Mouse (Mus musculus) frontal cortex, postnatal 10 days (tissue): ENCODE measurements around the gene Ncoa1.
"Not testable (repeated sequence)": the region's sequence is repeated elsewhere in the genome, so short reads cannot be mapped to it uniquely, and the experiment has no call there.

Experiments used
- DNase-seq, 2 experiments: peaks; one replicate each; pipeline ENCODE4 v3.0.0; 2022; ENCODE audit warnings: low spot score in 2 of 2, mixed read lengths in 1 of 2

Ncoa1 gene

GRCm38 (mm10) chr12:4476291-4476831 lies 621 bp downstream of the Ncoa1 start:
- peak; percentile 38 to 58 for DNase-seq

GRCm38 (mm10) chr12:4475251-4475993 lies 1.6 kb downstream of the Ncoa1 start:
- DNase-seq, result no peak

- no peak for DNase-seq
These were observed 7.9 kb downstream of the Ncoa1 start for GRCm38 (mm10) chr12:4469115-4469514.

- no peak for DNase-seq
These were observed 13.3 kb downstream of the Ncoa1 start for GRCm38 (mm10) chr12:4463701-4464100.

- no peak for DNase-seq
These were observed 14.6 kb downstream of the Ncoa1 start for GRCm38 (mm10) chr12:4462420-4462819.

GRCm38 (mm10) chr12:4460990-4461389 lies 16.0 kb downstream of the Ncoa1 start:
- no peak for DNase-seq

GRCm38 (mm10) chr12:4454956-4455565 lies 21.9 kb downstream of the Ncoa1 start:
- DNase-seq, result no peak

GRCm38 (mm10) chr12:4454248-4454647 lies 22.7 kb downstream of the Ncoa1 start:
- no peak for DNase-seq

GRCm38 (mm10) chr12:4452233-4452632 lies 24.7 kb downstream of the Ncoa1 start:
- no peak for DNase-seq

GRCm38 (mm10) chr12:4450485-4450884 lies 26.5 kb downstream of the Ncoa1 start:
- DNase-seq, result not testable (repeated sequence)

GRCm38 (mm10) chr12:4448076-4448589 lies 28.8 kb downstream of the Ncoa1 start:
- no peak for DNase-seq

- no peak for DNase-seq
These were observed 32.0 kb downstream of the Ncoa1 start for GRCm38 (mm10) chr12:4444946-4445345.

GRCm38 (mm10) chr12:4441451-4441850 lies 35.5 kb downstream of the Ncoa1 start:
- DNase-seq, result no peak

- no peak for DNase-seq
These were observed 40.8 kb downstream of the Ncoa1 start for GRCm38 (mm10) chr12:4436198-4436597.

GRCm38 (mm10) chr12:4433549-4433948 lies 43.4 kb downstream of the Ncoa1 start:
- no peak for DNase-seq

- DNase-seq, result no peak
These were observed 45.0 kb downstream of the Ncoa1 start for GRCm38 (mm10) chr12:4431978-4432377.

- DNase-seq, result no peak
These were observed 46.7 kb downstream of the Ncoa1 start for GRCm38 (mm10) chr12:4430061-4430825.

- DNase-seq, result no peak
These were observed 58.2 kb downstream of the Ncoa1 start for GRCm38 (mm10) chr12:4418824-4419223.

GRCm38 (mm10) chr12:4417626-4418263 lies 59.2 kb downstream of the Ncoa1 start:
- no peak for DNase-seq

- DNase-seq, result no peak
These were observed 69.9 kb downstream of the Ncoa1 start for GRCm38 (mm10) chr12:4407085-4407484.

- DNase-seq, result no peak
These were observed 70.8 kb downstream of the Ncoa1 start for GRCm38 (mm10) chr12:4406155-4406554.

- no peak for DNase-seq
These were observed 73.8 kb downstream of the Ncoa1 start for GRCm38 (mm10) chr12:4403206-4403605.
